Mouse (Mus musculus): ENCODE results near the gene Fam171a1. TPM values are rescaled to one million over a fixed set of nuclear protein-coding genes. Genes with fewer than 3 reads are reported as not detected.

The Fam171a1 gene
- polyA plus RNA-seq, 1 experiment from 2014 or later, result 41.4 TPM

- Histone ChIP-seq H3K36me3 (ENCODE audit: control insufficient read depth, insufficient read depth, low read length) (no peaks in the 10 kb centered on the region), H3K9ac (ENCODE audit: low read depth, low read length) (no peak overlapping the region), H3K4me2 (replicated peaks; ENCODE audit: low read depth, low read length) (no peak overlapping the region), H3K27me3 (ENCODE audit: control insufficient read depth, insufficient read depth, low read length) (no peaks in the 10 kb centered on the region), H3K9me3 (ENCODE audit: control insufficient read depth, low read length) (no peaks in the 10 kb centered on the region), H3K27ac (ENCODE audit: low read depth, low read length) (no peak overlapping the region), H3K4me3 (ENCODE audit: low read depth, low read length) (no peak overlapping the region), H3K4me1 (replicated peaks; ENCODE audit: control insufficient read depth, insufficient read depth, low read length) (0 out of 2 replicates have a peak, but pooled peaks cover 2% of the 10 kb centered on the region)
- no peak for ATAC-seq (ENCODE audit: low FRiP score)
- 85% methylated on average over 4 of the region's 4 CpGs for WGBS
- no peak for DNase-seq (ENCODE audit: low spot score)
Observed at GRCm38 (mm10) chr2:3141804-3142203, 27.8 kb downstream of the Fam171a1 start.

- Histone ChIP-seq H3K4me2 (replicated peaks; ENCODE audit: low read depth, low read length) (no peak overlapping the region), H3K4me3 (ENCODE audit: low read depth, low read length) (no peak overlapping the region), H3K9ac (ENCODE audit: low read depth, low read length) (no peak overlapping the region), H3K9me3 (ENCODE audit: control insufficient read depth, low read length) (no peaks in the 10 kb centered on the region), H3K27ac (ENCODE audit: low read depth, low read length) (no peak overlapping the region), H3K4me1 (replicated peaks; ENCODE audit: control insufficient read depth, insufficient read depth, low read length) (0 out of 2 replicates have a peak, but pooled peaks cover 2% of the 10 kb centered on the region), H3K27me3 (ENCODE audit: control insufficient read depth, insufficient read depth, low read length) (no peaks in the 10 kb centered on the region), H3K36me3 (ENCODE audit: control insufficient read depth, insufficient read depth, low read length) (no peaks in the 10 kb centered on the region)
- 92% methylated on average over 5 of the region's 5 CpGs for WGBS
- ATAC-seq (ENCODE audit: low FRiP score), result no peak
- DNase-seq (ENCODE audit: low spot score), result no peak
Observed at GRCm38 (mm10) chr2:3144291-3144690, 30.3 kb downstream of the Fam171a1 start.

- Histone ChIP-seq H3K27me3 (ENCODE audit: control insufficient read depth, insufficient read depth, low read length) (no peaks in the 10 kb centered on the region), H3K27ac (ENCODE audit: low read depth, low read length) (no peak overlapping the region), H3K36me3 (ENCODE audit: control insufficient read depth, insufficient read depth, low read length) (no peaks in the 10 kb centered on the region), H3K9me3 (ENCODE audit: control insufficient read depth, low read length) (no peaks in the 10 kb centered on the region), H3K4me1 (replicated peaks; ENCODE audit: control insufficient read depth, insufficient read depth, low read length) (no peaks in the 10 kb centered on the region), H3K9ac (ENCODE audit: low read depth, low read length) (no peak overlapping the region), H3K4me2 (replicated peaks; ENCODE audit: low read depth, low read length) (no peak overlapping the region), H3K4me3 (ENCODE audit: low read depth, low read length) (no peak overlapping the region)
- no peak for DNase-seq (ENCODE audit: low spot score)
- no peak for ATAC-seq (ENCODE audit: low FRiP score)
- 83% methylated on average over 6 of the region's 6 CpGs for WGBS
Observed at GRCm38 (mm10) chr2:3147550-3148157, 33.6 kb downstream of the Fam171a1 start.

- ATAC-seq (ENCODE audit: low FRiP score), result no peak
- Histone ChIP-seq H3K9me3 (ENCODE audit: control insufficient read depth, low read length) (no peaks in the 10 kb centered on the region), H3K4me3 (ENCODE audit: low read depth, low read length) (no peak overlapping the region), H3K4me2 (replicated peaks; ENCODE audit: low read depth, low read length) (no peak overlapping the region), H3K27me3 (ENCODE audit: control insufficient read depth, insufficient read depth, low read length) (no peaks in the 10 kb centered on the region), H3K9ac (ENCODE audit: low read depth, low read length) (no peak overlapping the region), H3K4me1 (replicated peaks; ENCODE audit: control insufficient read depth, insufficient read depth, low read length) (no peaks in the 10 kb centered on the region), H3K27ac (ENCODE audit: low read depth, low read length) (no peak overlapping the region), H3K36me3 (ENCODE audit: control insufficient read depth, insufficient read depth, low read length) (no peaks in the 10 kb centered on the region)
- no peak for DNase-seq (ENCODE audit: low spot score)
- 89% methylated on average over 8 of the region's 8 CpGs for WGBS
Observed at GRCm38 (mm10) chr2:3148731-3149130, 34.7 kb downstream of the Fam171a1 start.

- WGBS, result 91% methylated on average over 5 of the region's 5 CpGs
- no peak overlapping the region for H3K4me3 ChIP-seq (ENCODE audit: low read depth, low read length)
- no peaks in the 10 kb centered on the region for H3K27me3 ChIP-seq (ENCODE audit: control insufficient read depth, insufficient read depth, low read length)
- no peaks in the 10 kb centered on the region for H3K4me1 ChIP-seq (replicated peaks; ENCODE audit: control insufficient read depth, insufficient read depth, low read length)
- no peak for ATAC-seq (ENCODE audit: low FRiP score)
- H3K4me2 ChIP-seq (replicated peaks; ENCODE audit: low read depth, low read length), result no peak overlapping the region
- H3K9ac ChIP-seq (ENCODE audit: low read depth, low read length), result no peak overlapping the region
- no peaks in the 10 kb centered on the region for H3K36me3 ChIP-seq (ENCODE audit: control insufficient read depth, insufficient read depth, low read length)
- no peaks in the 10 kb centered on the region for H3K9me3 ChIP-seq (ENCODE audit: control insufficient read depth, low read length)
- no peak for DNase-seq (ENCODE audit: low spot score)
- no peak overlapping the region for H3K27ac ChIP-seq (ENCODE audit: low read depth, low read length)
Observed at GRCm38 (mm10) chr2:3150324-3150723, 36.3 kb downstream of the Fam171a1 start.

GRCm38 (mm10) chr2:3151336-3151735, 37.3 kb downstream of the Fam171a1 start:
- Histone ChIP-seq H3K4me2 (replicated peaks; ENCODE audit: low read depth, low read length) (no peak overlapping the region), H3K27me3 (ENCODE audit: control insufficient read depth, insufficient read depth, low read length) (no peaks in the 10 kb centered on the region), H3K27ac (ENCODE audit: low read depth, low read length) (no peak overlapping the region), H3K4me3 (ENCODE audit: low read depth, low read length) (no peak overlapping the region), H3K4me1 (replicated peaks; ENCODE audit: control insufficient read depth, insufficient read depth, low read length) (no peaks in the 10 kb centered on the region), H3K36me3 (ENCODE audit: control insufficient read depth, insufficient read depth, low read length) (no peaks in the 10 kb centered on the region), H3K9ac (ENCODE audit: low read depth, low read length) (no peak overlapping the region), H3K9me3 (ENCODE audit: control insufficient read depth, low read length) (no peaks in the 10 kb centered on the region)
- ATAC-seq (ENCODE audit: low FRiP score), result peak; percentile 57; the same call in 1 of the 2 replicates
- 88% methylated on average over 3 of the region's 3 CpGs for WGBS
- DNase-seq (ENCODE audit: low spot score), result peak; percentile 30

- H3K36me3 ChIP-seq (ENCODE audit: control insufficient read depth, insufficient read depth, low read length), result no peaks in the 10 kb centered on the region
- WGBS, result 93% methylated on average over 1 of the region's 1 CpGs
- no peaks in the 10 kb centered on the region for H3K27me3 ChIP-seq (ENCODE audit: control insufficient read depth, insufficient read depth, low read length)
- no peak overlapping the region for H3K4me3 ChIP-seq (ENCODE audit: low read depth, low read length)
- H3K4me1 ChIP-seq (replicated peaks; ENCODE audit: control insufficient read depth, insufficient read depth, low read length), result no peaks in the 10 kb centered on the region
- no peaks in the 10 kb centered on the region for H3K9me3 ChIP-seq (ENCODE audit: control insufficient read depth, low read length)
- DNase-seq (ENCODE audit: low spot score) (no peak), ATAC-seq (ENCODE audit: low FRiP score) (no peak)
- H3K9ac ChIP-seq (ENCODE audit: low read depth, low read length), result no peak overlapping the region
- H3K4me2 ChIP-seq (replicated peaks; ENCODE audit: low read depth, low read length), result no peak overlapping the region
- H3K27ac ChIP-seq (ENCODE audit: low read depth, low read length), result no peak overlapping the region
Observed at GRCm38 (mm10) chr2:3154091-3154665, 40.2 kb downstream of the Fam171a1 start.

- ATAC-seq (ENCODE audit: low FRiP score) (no peak), DNase-seq (ENCODE audit: low spot score) (no peak)
- Histone ChIP-seq H3K27me3 (ENCODE audit: control insufficient read depth, insufficient read depth, low read length) (no peaks in the 10 kb centered on the region), H3K36me3 (ENCODE audit: control insufficient read depth, insufficient read depth, low read length) (no peaks in the 10 kb centered on the region), H3K4me1 (replicated peaks; ENCODE audit: control insufficient read depth, insufficient read depth, low read length) (no peaks in the 10 kb centered on the region), H3K9ac (ENCODE audit: low read depth, low read length) (no peak overlapping the region), H3K4me3 (ENCODE audit: low read depth, low read length) (no peak overlapping the region), H3K27ac (ENCODE audit: low read depth, low read length) (no peak overlapping the region), H3K4me2 (replicated peaks; ENCODE audit: low read depth, low read length) (no peak overlapping the region), H3K9me3 (ENCODE audit: control insufficient read depth, low read length) (no peaks in the 10 kb centered on the region)
- 62% methylated on average over 2 of the region's 2 CpGs for WGBS
Observed at GRCm38 (mm10) chr2:3154986-3155385, 41.0 kb downstream of the Fam171a1 start.

- Histone ChIP-seq H3K4me2 (replicated peaks; ENCODE audit: low read depth, low read length) (no peak overlapping the region), H3K27ac (ENCODE audit: low read depth, low read length) (no peak overlapping the region), H3K4me3 (ENCODE audit: low read depth, low read length) (no peak overlapping the region), H3K9me3 (ENCODE audit: control insufficient read depth, low read length) (no peaks in the 10 kb centered on the region), H3K9ac (ENCODE audit: low read depth, low read length) (no peak overlapping the region), H3K27me3 (ENCODE audit: control insufficient read depth, insufficient read depth, low read length) (no peaks in the 10 kb centered on the region), H3K4me1 (replicated peaks; ENCODE audit: control insufficient read depth, insufficient read depth, low read length) (no peaks in the 10 kb centered on the region), H3K36me3 (ENCODE audit: control insufficient read depth, insufficient read depth, low read length) (no peaks in the 10 kb centered on the region)
- 94% methylated on average over 3 of the region's 3 CpGs for WGBS
- no peak for DNase-seq (ENCODE audit: low spot score)
- no peak for ATAC-seq (ENCODE audit: low FRiP score)
Observed at GRCm38 (mm10) chr2:3157030-3157429, 43.0 kb downstream of the Fam171a1 start.

Measured in hindbrain, embryonic 11.5 days (tissue).